Mouse (Mus musculus) embryonic stem cell, embryonic (primary cell): ENCODE data around the gene Pigg.

Experiments
- CTCF ChIA-PET, 4 experiments: fragments of 300-600 bp in 2 of 4; fragments of 350-600 bp in 2 of 4; sonication (Branson Sonifier 250); formaldehyde crosslinking; loops; one replicate each; lab custom pipeline; 2022; ENCODE audit warnings: inconsistent platforms in 2 of 4; lab: Charles Lee
- POLR2A ChIA-PET, 4 experiments: fragments of 300-600 bp in 2 of 4; fragments of 350-600 bp in 2 of 4; sonication (Branson Sonifier 250); formaldehyde crosslinking; loops; one replicate each; lab custom pipeline; 2022; ENCODE audit warnings: antibody characterized with exemption in 4 of 4, inconsistent platforms in 1 of 4; lab: Charles Lee

Pigg gene

DNA sequence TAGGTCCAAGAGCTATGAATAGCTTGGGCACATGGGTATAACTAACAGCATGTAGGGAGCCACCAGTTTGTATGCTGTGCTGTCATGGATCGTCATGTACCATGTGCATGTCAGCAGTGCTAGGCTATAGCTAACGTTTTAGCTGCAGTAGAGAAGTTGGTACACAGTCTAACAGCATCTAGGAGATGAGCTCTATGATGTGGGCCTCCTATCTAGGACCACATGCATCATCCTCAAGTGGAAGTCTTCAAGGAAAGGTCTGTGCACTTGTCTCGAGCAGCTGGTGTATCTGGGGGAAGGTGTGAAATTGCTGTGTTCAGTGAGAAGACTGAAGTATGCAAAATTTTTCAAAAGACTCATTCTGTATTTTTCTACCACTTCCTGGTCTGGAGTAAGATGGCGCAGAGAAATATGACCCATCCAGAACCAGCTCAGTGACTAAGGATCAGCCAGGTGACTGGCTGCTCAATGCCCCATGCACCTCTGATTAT lies 31.3 kb downstream of the Pigg start:
- CTCF ChIA-PET: no interaction called here
- POLR2A ChIA-PET: interaction anchor here in 1 of 4 experiments (1.0 to 1.8 kb wide), 2 partner anchors 31 to 114 kb away, joined by 3 to 6 read pairs; partner anchors contain the start of gene Pigg

DNA sequence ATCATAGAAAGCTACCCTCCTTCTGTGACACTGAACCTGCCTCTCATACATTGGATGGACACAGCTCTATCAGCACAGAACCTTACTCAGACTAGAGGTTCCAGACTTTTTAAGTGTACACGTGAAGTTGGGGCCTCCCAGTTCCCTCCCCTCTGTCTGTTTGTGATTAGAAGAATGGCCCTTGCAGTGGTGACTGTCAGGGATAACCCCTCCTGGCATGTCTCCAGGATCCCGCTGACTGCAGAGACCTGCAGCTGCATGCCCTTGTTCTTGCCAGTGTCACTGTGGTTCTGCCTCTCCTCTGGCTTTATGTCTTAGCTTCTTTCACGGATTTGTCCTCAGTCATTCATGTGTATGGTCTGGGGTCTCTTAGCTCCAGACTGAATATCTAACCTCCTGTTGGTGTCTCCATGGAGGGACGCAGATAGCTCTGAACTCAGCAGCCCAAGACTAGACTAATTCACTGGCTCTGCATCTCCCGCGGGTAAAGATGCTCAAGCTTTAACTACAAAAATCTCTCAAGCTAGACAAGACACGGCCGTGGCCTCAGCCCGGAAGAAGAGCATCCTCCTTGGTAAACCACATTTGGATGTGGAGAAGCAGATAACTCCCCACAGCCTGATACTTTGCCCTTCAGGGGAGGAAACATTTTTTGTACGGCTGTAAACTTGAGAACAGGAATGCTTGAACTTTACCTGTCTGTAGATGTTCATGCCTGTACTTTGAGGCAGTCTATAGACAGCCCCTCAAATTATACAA lies 33.1 kb downstream of the Pigg start:
- ChIA-PET CTCF (interaction anchor here in 1 of 4 experiments (0.8 kb wide), 1 partner anchor 15 kb away, joined by 3 read pairs; no protein-coding TSS in a partner anchor), POLR2A (interaction anchor here in 1 of 4 experiments (1.0 kb wide), 1 partner anchor 13 kb away, joined by 3 read pairs; no protein-coding TSS in a partner anchor)

GRCm38 (mm10) chr5:108347843-108348242 lies 35.4 kb downstream of the Pigg start:
- ChIA-PET POLR2A (interaction anchor here in 1 of 4 experiments (1.4 kb wide), 1 partner anchor 21 kb away, joined by 4 read pairs; no protein-coding TSS in a partner anchor), CTCF (no interaction called here)

DNA sequence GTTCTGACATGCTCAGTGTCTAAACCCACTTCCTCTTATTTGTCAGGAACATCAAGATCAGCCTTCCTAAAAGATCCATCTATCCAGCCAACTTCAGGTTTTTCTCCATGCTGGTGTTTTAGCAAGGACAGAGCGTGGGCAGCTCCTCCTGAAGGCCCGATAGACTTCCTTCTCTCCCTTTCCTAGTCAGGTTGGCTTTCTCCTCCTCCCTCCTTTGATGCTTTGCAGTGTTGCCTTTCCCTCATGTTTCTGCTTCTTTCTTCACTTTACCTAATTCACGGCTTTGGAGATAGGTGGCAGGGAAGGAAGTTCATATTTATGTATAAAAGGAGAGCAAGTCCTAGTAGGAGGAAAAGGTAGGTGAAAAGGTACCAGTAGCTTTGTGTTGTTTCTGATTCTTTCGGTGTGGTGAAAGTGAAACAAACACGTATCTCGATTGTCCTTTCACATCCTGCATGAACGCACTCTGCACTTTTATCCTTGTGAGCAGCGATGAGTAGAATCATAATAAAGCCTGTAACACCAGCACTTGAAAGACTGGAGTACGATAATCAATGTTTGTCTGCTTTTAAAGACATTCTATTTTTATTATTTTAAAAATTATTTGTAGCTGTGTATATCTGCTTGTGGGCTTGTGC lies 37.2 kb downstream of the Pigg start:
- CTCF ChIA-PET: no interaction called here

GRCm38 (mm10) chr5:108354056-108354455 lies 41.6 kb downstream of the Pigg start:
- CTCF ChIA-PET: no interaction called here
- POLR2A ChIA-PET: no interaction called here

More for the DNA sequence above, 37.2 kb downstream of the Pigg start:
- POLR2A ChIA-PET: interaction anchor here in 1 of 4 experiments (1.0 to 1.4 kb wide), 2 partner anchors 19 to 38 kb away, joined by 3 read pairs; partner anchors contain the start of gene Pigg

- CTCF ChIA-PET: no interaction called here
- POLR2A ChIA-PET: interaction anchor here in 1 of 4 experiments (1.6 kb wide), 1 partner anchor 45 kb away, joined by 3 read pairs; the partner anchor contains the start of gene Pigg
These were observed 45.5 kb downstream of the Pigg start for GRCm38 (mm10) chr5:108357862-108358261.

DNA sequence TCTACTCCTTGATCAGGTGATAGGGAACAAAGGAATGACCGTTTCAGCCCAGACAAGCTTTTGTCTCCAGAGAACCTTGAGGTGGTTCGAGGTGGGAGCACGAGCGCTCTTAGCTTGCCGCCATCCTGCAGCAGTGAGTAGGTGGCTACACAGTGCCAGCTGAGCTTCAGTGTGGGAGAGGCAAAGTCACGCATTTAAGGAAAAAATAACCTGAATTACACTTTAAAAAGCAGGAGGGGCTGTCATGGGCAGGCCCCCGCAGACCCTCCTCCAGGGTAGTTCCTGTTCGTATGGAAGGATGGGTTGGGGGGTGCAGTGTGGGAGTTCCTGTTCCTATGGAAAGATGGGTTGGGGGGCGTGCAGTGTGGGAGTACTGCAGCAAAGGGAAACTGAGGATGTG lies 47.1 kb downstream of the Pigg start:
- ChIA-PET CTCF (no interaction called here), POLR2A (interaction anchor here in 2 of 4 experiments (1.2 to 1.6 kb wide), 2 partner anchors 47 to 101 kb away, joined by 3 read pairs; partner anchors contain the start of genes Pcgf3 (in 1 of the 2) and Pigg (in 1 of the 2))

DNA sequence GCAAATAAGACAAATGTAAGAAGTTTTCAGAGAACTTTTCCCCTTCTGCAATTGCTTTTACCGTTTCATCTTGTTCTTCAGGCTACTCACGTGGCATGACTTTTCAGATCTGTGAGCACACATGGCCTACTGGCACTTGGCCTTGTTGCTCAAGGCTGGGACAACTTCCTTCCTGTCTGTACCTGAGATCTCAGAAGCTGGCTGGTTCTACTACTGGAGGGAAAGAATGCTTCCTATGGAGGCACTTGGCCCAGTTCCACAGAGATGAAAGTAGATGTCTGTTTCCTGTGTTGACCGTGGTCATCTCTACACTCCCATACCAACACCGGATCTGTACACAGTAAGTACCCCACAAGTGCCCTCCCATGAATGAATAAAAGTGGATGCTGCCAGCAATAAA lies 47.8 kb downstream of the Pigg start:
- CTCF ChIA-PET: interaction anchor here in 1 of 4 experiments (0.6 kb wide), 1 partner anchor 395 kb away, joined by 4 read pairs; no protein-coding TSS in a partner anchor
- POLR2A ChIA-PET: interaction anchor here in 1 of 4 experiments (1.2 kb wide), 1 partner anchor 101 kb away, joined by 3 read pairs; the partner anchor contains the start of gene Pcgf3

DNA sequence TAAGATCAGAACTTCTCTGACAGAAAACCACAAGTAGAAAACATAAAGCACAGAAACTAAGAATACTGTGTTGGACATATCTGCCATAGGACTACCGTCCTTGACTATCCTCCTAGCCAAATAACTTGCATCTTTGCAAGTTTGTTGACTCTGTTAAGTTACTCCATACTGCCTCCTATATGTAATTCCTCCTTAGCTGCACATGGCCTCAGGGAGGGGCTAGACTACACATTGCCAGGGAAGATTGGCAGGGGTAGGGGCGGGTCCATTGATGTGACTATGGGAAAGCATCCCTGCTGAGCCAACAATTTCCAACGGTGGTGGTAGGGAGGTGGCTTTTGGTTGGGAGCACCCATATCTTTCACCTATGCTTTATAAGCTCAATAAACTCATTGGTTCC lies 49.9 kb downstream of the Pigg start:
- CTCF ChIA-PET: no interaction called here

GRCm38 (mm10) chr5:108366328-108366983 lies 54.0 kb downstream of the Pigg start:
- POLR2A ChIA-PET: interaction anchor here in 1 of 4 experiments (2.1 kb wide), 1 partner anchor 98 kb away, joined by 6 read pairs; the partner anchor contains the start of gene Dr1

More for the DNA sequence above, 49.9 kb downstream of the Pigg start:
- POLR2A ChIA-PET: interaction anchor here in 1 of 4 experiments (0.6 kb wide), 1 partner anchor 89 kb away, joined by 3 read pairs; no protein-coding TSS in a partner anchor

DNA sequence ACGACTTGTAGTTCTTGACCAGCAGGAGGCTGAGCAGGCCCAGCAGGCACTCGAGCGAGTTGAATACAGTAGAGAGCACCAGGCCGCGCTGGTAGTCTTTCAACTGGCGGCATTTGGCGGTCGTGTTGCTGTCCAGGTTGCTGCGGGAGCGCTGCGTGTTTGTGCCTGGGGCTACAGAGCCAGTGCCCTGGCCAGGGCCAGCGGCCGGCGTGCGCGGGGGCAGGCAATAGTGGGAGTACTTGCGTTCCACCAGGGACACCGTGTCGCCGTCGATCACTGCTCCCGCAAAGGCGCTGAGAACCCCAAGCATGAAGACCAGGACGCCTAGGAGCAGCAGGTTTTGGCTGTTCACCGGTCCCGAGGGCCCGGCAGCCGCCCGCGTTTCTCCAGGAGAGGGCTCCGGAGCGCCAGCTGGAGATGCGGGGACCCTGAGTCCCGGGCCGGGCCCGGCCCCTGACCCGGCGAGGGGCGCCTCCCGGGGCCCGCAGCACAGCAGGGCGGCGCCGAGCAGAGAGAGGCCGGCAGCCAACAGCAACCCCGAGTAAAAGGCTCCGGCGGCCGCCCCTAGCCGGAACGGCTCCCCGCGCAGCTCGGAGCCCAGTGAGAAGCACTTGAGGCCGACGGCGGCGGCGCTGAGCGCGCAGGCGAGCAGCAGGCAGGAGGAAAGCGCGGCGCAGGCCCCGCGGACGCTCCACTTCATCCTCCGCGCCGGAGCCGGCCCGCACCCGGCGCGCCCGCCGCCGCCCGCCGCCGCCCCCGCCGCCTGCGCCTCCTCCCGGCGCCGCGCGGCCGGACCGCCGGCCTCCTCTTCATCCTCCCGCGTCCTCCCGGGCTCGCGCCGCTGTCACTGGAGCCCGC lies 54.8 kb downstream of the Pigg start:
- POLR2A ChIA-PET: interaction anchor here in 3 of 4 experiments (0.6 to 2.1 kb wide), 6 partner anchors 13 to 776 kb away, joined by 3 to 10 read pairs (median 3); partner anchors contain the start of genes Dr1 (in 2 of the 3) and Atp5k (in 1 of the 3)
- CTCF ChIA-PET: no interaction called here

More at GRCm38 (mm10) chr5:108366328-108366983, 54.0 kb downstream of the Pigg start:
- CTCF ChIA-PET: no interaction called here

DNA sequence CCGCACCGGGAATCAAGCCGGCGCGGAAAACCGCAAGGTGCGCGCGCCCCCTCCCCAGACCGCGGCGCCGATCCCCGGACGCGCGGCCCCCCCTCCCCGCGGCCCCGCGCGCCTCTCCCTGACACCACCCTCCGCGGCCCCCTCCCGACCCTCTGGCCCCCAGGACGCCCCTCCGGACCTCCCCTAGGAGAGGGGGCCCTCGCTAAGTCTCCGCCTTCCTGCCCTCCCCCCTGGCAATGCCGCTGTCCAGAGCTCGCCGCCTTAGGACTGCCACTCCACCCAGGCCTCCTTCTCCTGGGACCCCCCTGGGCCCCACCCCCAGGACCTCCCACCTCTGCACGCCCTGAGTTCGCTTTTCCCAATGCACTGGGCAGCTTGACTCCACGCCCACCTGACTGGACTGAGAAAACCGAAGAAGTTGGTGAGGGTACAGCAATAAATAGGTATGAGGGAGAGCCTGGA lies 55.5 kb downstream of the Pigg start, which contains the start of gene Gm42517:
TSS of gene Gm42517 (minus strand) at position 52 of the 462 bp plus-strand sequence.
- ChIA-PET POLR2A (interaction anchor here in 2 of 4 experiments (0.8 to 2.0 kb wide), 5 partner anchors 12 to 99 kb away, joined by 3 to 10 read pairs (median 3); partner anchors contain the start of genes Atp5k (in 1 of the 2) and Dr1 (in 1 of the 2)), CTCF (interaction anchor here in 2 of 4 experiments (0.6 to 1.2 kb wide), 3 partner anchors 59 to 348 kb away, joined by 3 to 4 read pairs (median 3); no protein-coding TSS in a partner anchor)

DNA sequence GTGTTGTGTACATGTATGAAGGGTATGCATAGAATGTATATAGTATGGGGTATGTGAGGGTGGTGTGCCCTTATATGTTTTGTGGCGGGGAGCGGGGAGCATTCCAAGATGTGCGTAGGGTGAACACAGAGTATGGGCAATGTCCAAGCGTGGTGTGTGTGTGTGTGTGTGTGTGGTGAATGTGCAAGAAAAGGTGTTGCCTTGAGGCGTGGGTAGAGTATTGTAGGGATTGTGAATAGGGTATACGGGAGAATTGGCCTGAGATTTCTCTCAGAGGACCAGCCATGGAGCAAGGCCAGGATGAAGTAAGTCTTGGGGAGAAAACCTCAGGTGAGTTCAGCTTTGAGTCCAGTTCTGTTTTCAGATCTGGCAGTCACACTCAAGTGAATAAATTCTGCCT lies 56.0 kb downstream of the Pigg start:
- ChIA-PET POLR2A (interaction anchor here (0.6 to 2.0 kb wide), 11 partner anchors 12 to 367 kb away, joined by 3 to 10 read pairs (median 3); partner anchors contain the start of genes Dr1 (in 2 of the 4), Atp5k (in 1 of the 4), Gak (in 1 of the 4) and Pde6b (in 1 of the 4)), CTCF (interaction anchor here in 2 of 4 experiments (0.6 to 1.2 kb wide), 3 partner anchors 59 to 348 kb away, joined by 3 to 4 read pairs (median 3); no protein-coding TSS in a partner anchor)

DNA sequence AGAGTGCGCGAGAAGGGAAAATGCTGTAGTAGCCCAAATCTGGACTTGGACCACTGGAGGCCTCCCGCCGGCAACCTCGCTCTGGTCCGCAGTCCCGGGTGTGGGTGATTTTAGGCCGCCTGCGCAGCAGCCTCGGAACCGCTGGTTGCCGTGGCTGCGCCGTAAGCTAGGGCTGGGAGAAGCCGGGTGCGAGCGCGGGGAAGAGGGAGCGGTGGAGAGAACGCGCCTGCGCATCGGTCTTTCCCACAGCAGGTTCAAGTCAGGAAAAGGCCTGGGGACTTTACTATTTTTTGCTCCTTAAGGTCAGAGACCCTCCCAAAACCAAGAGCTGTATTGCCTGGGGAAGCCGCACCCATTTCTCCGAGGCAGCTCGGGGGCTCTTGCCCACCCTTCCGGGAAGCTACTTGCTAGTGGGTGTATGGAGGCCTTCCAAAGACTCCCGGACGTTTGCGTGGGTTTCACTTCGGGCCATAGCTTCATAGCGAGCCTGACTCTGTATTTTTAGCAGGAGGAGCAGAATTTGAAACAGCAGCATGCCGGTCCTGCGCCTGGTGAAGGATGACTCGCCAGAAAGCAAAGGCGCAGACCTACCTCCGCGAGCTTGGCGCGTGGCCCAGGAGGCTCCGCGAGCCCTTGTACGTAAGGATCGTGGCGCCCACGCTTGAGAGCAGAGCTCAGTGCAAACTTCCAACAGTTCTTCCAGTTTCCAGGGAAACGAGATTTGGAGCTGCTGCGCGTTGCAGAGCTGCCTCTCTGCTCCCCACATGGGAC lies 56.6 kb downstream of the Pigg start:
- POLR2A ChIA-PET: interaction anchor here (0.6 to 2.4 kb wide), 17 partner anchors 12 to 367 kb away, joined by 3 to 12 read pairs (median 4); partner anchors contain the start of genes Dr1 (in 3 of the 4), Pigg (in 3 of the 4), Dgkq (in 1 of the 4) and Gak (in 1 of the 4)
- CTCF ChIA-PET: interaction anchor here in 2 of 4 experiments (0.8 to 1.2 kb wide), 3 partner anchors 58 to 335 kb away, joined by 3 read pairs; partner anchors contain the start of gene Atp5k (in 1 of the 2)

DNA sequence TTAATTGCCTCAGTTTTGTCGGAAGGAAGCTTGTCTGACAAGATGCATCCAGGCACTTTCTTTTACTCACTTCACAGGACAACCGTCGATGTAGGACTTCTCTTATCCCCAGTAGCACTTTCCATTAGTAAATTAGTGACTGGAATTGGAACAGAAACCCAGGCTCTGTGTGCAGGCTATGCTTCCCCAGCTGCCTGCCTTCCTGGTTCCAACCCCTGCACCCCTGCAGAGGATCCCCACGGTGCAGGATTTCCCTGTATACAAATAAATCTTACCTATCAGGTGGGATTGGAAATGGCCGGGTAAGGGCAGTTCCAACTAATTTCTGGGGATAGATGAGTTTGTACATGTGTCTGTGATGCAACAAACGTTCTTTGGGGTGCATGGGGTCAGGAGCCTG lies 57.6 kb downstream of the Pigg start:
- CTCF ChIA-PET: interaction anchor here in 1 of 4 experiments (1.2 kb wide), 1 partner anchor 282 kb away, joined by 3 read pairs; no protein-coding TSS in a partner anchor
- POLR2A ChIA-PET: interaction anchor here in 3 of 4 experiments (0.9 to 2.4 kb wide), 17 partner anchors 11 to 339 kb away, joined by 3 to 12 read pairs (median 4); partner anchors contain the start of genes Pcgf3 (in 2 of the 3), Pigg (in 2 of the 3), Dgkq (in 1 of the 3) and Dr1 (in 1 of the 3)
